Mouse (Mus musculus): ENCODE measurements at regions not wholly inside any gene's neighbourhood (a gene's known extent, or its start where the extent isn't known, plus 50 kb on each side); places are given as distances from the start of the nearest gene placed in this dataset.

DNA sequence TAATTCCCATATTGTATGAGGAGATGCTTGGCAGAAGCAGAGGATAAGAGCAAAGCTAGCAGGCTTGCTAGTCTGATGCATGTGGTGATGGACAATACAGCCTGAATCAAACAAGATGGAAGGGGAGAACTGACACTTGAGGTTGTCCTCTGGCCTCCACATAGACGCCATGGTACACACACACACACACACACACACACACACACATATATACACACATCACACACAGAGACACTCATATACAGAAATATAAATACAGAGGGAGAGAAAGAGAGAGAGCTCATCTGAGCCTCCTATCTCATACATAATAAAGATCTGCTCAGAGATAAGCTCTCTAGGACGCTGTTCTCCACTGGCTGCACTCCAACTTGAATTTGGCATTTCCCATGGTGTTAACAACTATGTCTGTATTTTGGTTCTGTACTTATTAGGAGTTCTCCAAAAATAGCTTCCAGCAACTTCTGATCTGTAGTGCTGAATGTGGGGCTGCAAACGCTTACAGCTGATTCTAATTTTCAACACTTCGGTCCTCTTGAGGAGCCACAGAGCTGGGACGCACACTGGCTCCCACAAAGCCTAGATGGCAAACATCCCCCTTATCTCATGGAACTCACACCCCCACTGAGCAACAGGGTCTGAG is 219.0 kb downstream of the Lpin1 start:
- Histone ChIP-seq H3K9ac (ENCODE audit: control insufficient read depth, low read depth, low read length, poor library complexity, severe bottlenecking) (no peak overlapping the region), H3K27me3 (ENCODE audit: control insufficient read depth in 1 of 2, insufficient read depth in 2 of 2, low read length in 2 of 2) (no peaks in the 10 kb centered on the region), H3K4me3 (ENCODE audit: control insufficient read depth in 1 of 2, insufficient read depth in 1 of 2, low read depth in 2 of 2, low read length in 2 of 2) (no peak overlapping the region), H3K9me3 (replicated peaks; ENCODE audit: insufficient read depth, low read length) (no peaks in the 10 kb centered on the region), H3K79me2 (ENCODE audit: control insufficient read depth, insufficient read depth, low read length, poor library complexity) (no peaks in the 10 kb centered on the region), H3K4me1 (ENCODE audit: control insufficient read depth in 1 of 2, insufficient read depth in 2 of 2, low read length in 2 of 2) (no peaks in the 10 kb centered on the region), H3K36me3 (ENCODE audit: control insufficient read depth in 1 of 2, insufficient read depth in 2 of 2, low read length in 2 of 2) (no peaks in the 10 kb centered on the region), H3K27ac (ENCODE audit: control insufficient read depth, low read depth, low read length) (no peak overlapping the region)
- no peak for DNase-seq (ENCODE audit: low read depth, low spot score)
- TF ChIP-seq MAX (IDR thresholded peaks at IDR 0.05; ENCODE audit: low read length): no peak

DNA sequence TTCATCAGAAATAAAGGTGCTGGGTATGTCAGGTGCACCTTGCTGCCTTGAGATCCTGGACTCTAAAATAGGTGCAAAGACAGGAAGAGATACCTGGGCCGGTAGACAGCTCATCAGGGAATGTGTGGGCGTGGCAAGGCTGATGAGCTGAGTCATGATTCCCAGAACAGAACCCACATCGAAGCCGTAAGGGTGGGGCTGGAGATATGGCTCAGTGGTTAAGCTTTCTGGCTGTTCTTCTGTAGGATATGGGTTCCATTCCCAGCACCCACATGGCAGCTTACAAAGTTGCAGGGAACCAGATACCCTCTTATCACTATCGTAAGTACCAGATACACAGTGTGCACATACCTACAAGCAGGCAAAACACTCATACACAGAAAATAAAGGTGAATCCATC is 219.6 kb downstream of the Lpin1 start:
- no peaks in the 10 kb centered on the region for H3K27me3 ChIP-seq (ENCODE audit: control insufficient read depth in 1 of 2, insufficient read depth in 2 of 2, low read length in 2 of 2)
- TF ChIP-seq MXI1 (IDR thresholded peaks at IDR 0.05; ENCODE audit: low read depth, low read length): no peak
- no peak for TF ChIP-seq ZMIZ1 (IDR thresholded peaks at IDR 0.05; ENCODE audit: low read depth, low read length)
- no peak for TF ChIP-seq UBTF (IDR thresholded peaks at IDR 0.05; ENCODE audit: borderline replicate concordance, insufficient read depth, low read depth, low read length)
- TF ChIP-seq HCFC1 (IDR thresholded peaks at IDR 0.05; ENCODE audit: low read depth, low read length): no peak
- no peak for TF ChIP-seq NELFE (IDR thresholded peaks at IDR 0.05; ENCODE audit: low read depth, low read length)
- no peak for TF ChIP-seq ELF1 (IDR thresholded peaks at IDR 0.05; ENCODE audit: low read depth, low read length)
- TF ChIP-seq ETS1 (IDR thresholded peaks at IDR 0.05; ENCODE audit: low read depth, low read length): no peak
- TF ChIP-seq MYB (IDR thresholded peaks at IDR 0.05; ENCODE audit: low read depth, low read length): no peak
- no peak for TF ChIP-seq KAT2A (conservative IDR thresholded peaks at IDR 0.05; ENCODE audit: low read depth, low read length)
- TF ChIP-seq RCOR1 (IDR thresholded peaks at IDR 0.05; ENCODE audit: low read depth, low read length): no peak
- TF ChIP-seq TAL1 (IDR thresholded peaks at IDR 0.05; ENCODE audit: low read length): no peak
- TF ChIP-seq POLR2AphosphoS5 (IDR thresholded peaks at IDR 0.05; ENCODE audit: borderline replicate concordance, low read depth, low read length): no peak
- no peak for TF ChIP-seq USF1 (IDR thresholded peaks at IDR 0.05; ENCODE audit: low read depth, low read length)
- TF ChIP-seq TCF12 (IDR thresholded peaks at IDR 0.05; ENCODE audit: low read depth, low read length): no peak
- no peak for TF ChIP-seq ZKSCAN1 (IDR thresholded peaks at IDR 0.05; ENCODE audit: low read depth, low read length)
- no peak overlapping the region for H3K9ac ChIP-seq (ENCODE audit: control insufficient read depth, low read depth, low read length, poor library complexity, severe bottlenecking)
- H3K4me1 ChIP-seq (ENCODE audit: control insufficient read depth in 1 of 2, insufficient read depth in 2 of 2, low read length in 2 of 2): no peaks in the 10 kb centered on the region
- no peak for DNase-seq (ENCODE audit: low read depth, low spot score)
- no peak overlapping the region for H3K27ac ChIP-seq (ENCODE audit: control insufficient read depth, low read depth, low read length)
- no peak overlapping the region for H3K4me3 ChIP-seq (ENCODE audit: control insufficient read depth in 1 of 2, insufficient read depth in 1 of 2, low read depth in 2 of 2, low read length in 2 of 2)
- no peaks in the 10 kb centered on the region for H3K79me2 ChIP-seq (ENCODE audit: control insufficient read depth, insufficient read depth, low read length, poor library complexity)
- H3K9me3 ChIP-seq (replicated peaks; ENCODE audit: insufficient read depth, low read length): no peaks in the 10 kb centered on the region
- H3K36me3 ChIP-seq (ENCODE audit: control insufficient read depth in 1 of 2, insufficient read depth in 2 of 2, low read length in 2 of 2): no peaks in the 10 kb centered on the region

Data from MEL (cell line).